Mouse (Mus musculus): ENCODE measurements around the gene Nxf7. TPM values are rescaled to one million over a fixed set of nuclear protein-coding genes. Genes with fewer than 3 reads are reported as not detected.
"Not testable (repeated sequence)": the region's sequence is repeated elsewhere in the genome, so short reads cannot be mapped to it uniquely, and the experiment has no call there.

Nxf7 gene
- polyA plus RNA-seq, 1 experiment from 2014 or later: 0.32 TPM

- not testable (repeated sequence) for H3K27me3 ChIP-seq (ENCODE audit: control insufficient read depth, insufficient read depth, low read length); H3K4me3 ChIP-seq (ENCODE audit: control insufficient read depth in 1 of 2, insufficient read depth in 1 of 2, low read depth in 1 of 2, low read length in 2 of 2); H3K9me3 ChIP-seq (ENCODE audit: control insufficient read depth, low read length); H3K36me3 ChIP-seq (ENCODE audit: control insufficient read depth, insufficient read depth, low read length); H3K9ac ChIP-seq (ENCODE audit: low read length); H3K4me2 ChIP-seq (ENCODE audit: low read length); ATAC-seq (ENCODE audit: insufficient number of reproducible peaks, insufficient read depth, low FRiP score, low read depth); H3K4me1 ChIP-seq (ENCODE audit: control insufficient read depth in 2 of 2, insufficient read depth in 2 of 2, low read length in 2 of 2); H3K27ac ChIP-seq (replicated peaks in 1 of 2; ENCODE audit: control insufficient read depth in 1 of 2, insufficient read depth in 1 of 2, low read depth in 2 of 2, low read length in 2 of 2)
- 13% methylated on average over 1 of the region's 2 CpGs for WGBS
These were observed 29.1 kb downstream of the Nxf7 start for GRCm38 (mm10) chrX:135569467-135569866.

DNA sequence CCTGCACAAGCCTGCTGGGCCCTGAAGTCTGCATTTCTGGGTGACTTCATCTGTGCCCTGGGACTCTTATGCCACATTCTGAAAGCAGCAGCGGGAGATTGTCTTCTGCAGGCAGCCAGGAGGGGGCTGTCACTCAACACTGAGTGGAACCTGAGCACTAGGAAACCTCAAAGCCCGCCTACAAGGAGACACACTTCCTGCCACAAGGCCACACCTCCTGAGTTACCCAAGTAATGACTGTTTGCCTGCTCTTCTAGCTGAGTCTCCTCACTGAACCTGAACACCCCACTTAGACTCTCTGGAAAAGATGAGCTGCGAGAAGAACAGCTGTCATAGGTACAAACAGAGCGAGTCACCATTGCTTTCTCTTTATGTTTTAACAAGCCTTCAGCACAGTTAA, 33.6 kb downstream of the Nxf7 start:
- H3K27me3 ChIP-seq (ENCODE audit: control insufficient read depth, insufficient read depth, low read length); H3K9me3 ChIP-seq (ENCODE audit: control insufficient read depth, low read length); H3K4me3 ChIP-seq (ENCODE audit: control insufficient read depth in 1 of 2, insufficient read depth in 1 of 2, low read depth in 1 of 2, low read length in 2 of 2); H3K4me2 ChIP-seq (ENCODE audit: low read length); H3K9ac ChIP-seq (ENCODE audit: low read length); H3K4me1 ChIP-seq (ENCODE audit: control insufficient read depth in 2 of 2, insufficient read depth in 2 of 2, low read length in 2 of 2); H3K27ac ChIP-seq (replicated peaks in 1 of 2; ENCODE audit: control insufficient read depth in 1 of 2, insufficient read depth in 1 of 2, low read depth in 2 of 2, low read length in 2 of 2); ATAC-seq (ENCODE audit: insufficient number of reproducible peaks, insufficient read depth, low FRiP score, low read depth); H3K36me3 ChIP-seq (ENCODE audit: control insufficient read depth, insufficient read depth, low read length): not testable (repeated sequence)
- 52% methylated on average over 4 of the region's 4 CpGs for WGBS

DNA sequence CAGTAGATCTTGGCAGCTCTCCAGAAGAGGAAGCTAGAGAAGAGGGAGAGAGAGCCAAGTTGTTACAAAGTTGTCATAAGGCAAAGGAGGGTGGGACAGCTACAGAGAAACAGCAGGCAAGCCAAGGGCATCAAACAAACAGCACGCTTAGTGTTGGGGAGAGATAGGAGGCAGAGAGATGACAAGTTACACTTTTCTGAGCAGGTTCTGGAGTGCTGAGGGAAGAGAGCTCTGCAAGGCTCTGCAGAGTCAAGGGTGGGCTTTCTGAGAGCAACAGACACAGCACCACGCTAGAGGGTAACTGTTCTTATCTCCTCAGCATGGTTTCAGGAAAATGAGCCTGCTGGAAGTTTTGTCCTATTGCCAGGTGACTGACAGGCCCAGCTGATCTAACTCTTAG, 35.7 kb downstream of the Nxf7 start:
- WGBS: 11% methylated on average over 2 of the region's 2 CpGs
- no peaks in the 10 kb centered on the region for H3K36me3 ChIP-seq (ENCODE audit: control insufficient read depth, insufficient read depth, low read length)
- H3K9ac ChIP-seq (ENCODE audit: low read length): no peak overlapping the region
- H3K9me3 ChIP-seq (ENCODE audit: control insufficient read depth, low read length): no peaks in the 10 kb centered on the region
- H3K4me2 ChIP-seq (ENCODE audit: low read length): no peak overlapping the region
- peaks cover 0 to 3% of the 10 kb centered on the region in 2 experiments; a peak in 2 of 4 replicates for H3K4me1 ChIP-seq (ENCODE audit: control insufficient read depth in 2 of 2, insufficient read depth in 2 of 2, low read length in 2 of 2)
- H3K27ac ChIP-seq (replicated peaks in 1 of 2; ENCODE audit: control insufficient read depth in 1 of 2, insufficient read depth in 1 of 2, low read depth in 2 of 2, low read length in 2 of 2): peak overlapping the region; percentile 37 to 59; a peak in 3 of 4 replicates
- no peaks in the 10 kb centered on the region for H3K27me3 ChIP-seq (ENCODE audit: control insufficient read depth, insufficient read depth, low read length)
- no peak overlapping the region for H3K4me3 ChIP-seq (ENCODE audit: control insufficient read depth in 1 of 2, insufficient read depth in 1 of 2, low read depth in 1 of 2, low read length in 2 of 2)
- no peak for ATAC-seq (ENCODE audit: insufficient number of reproducible peaks, insufficient read depth, low FRiP score, low read depth)

DNA sequence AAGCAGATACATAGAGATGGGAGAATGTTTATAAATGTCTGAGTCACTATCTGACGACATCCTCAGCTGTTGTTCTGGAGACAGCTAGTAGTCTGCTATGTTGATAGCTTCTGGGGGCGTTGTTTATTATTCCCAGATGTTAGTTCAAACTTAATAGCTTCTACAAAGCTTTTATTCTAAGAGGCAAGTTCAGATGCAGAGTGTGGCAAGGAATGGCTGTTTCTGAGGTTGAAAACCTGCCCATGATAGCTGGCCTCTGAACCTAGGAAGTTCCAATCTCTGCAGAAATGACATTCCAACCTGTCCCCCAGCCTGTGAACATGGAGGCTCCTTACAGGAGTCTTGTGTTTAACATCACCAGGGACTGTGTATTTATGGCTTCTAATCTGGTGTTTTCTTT, 36.9 kb downstream of the Nxf7 start:
- WGBS: 42% methylated on average over 2 of the region's 2 CpGs
- not testable (repeated sequence) for H3K9me3 ChIP-seq (ENCODE audit: control insufficient read depth, low read length); H3K27ac ChIP-seq (replicated peaks in 1 of 2; ENCODE audit: control insufficient read depth in 1 of 2, insufficient read depth in 1 of 2, low read depth in 2 of 2, low read length in 2 of 2); H3K9ac ChIP-seq (ENCODE audit: low read length); H3K4me3 ChIP-seq (ENCODE audit: control insufficient read depth in 1 of 2, insufficient read depth in 1 of 2, low read depth in 1 of 2, low read length in 2 of 2); H3K4me2 ChIP-seq (ENCODE audit: low read length); ATAC-seq (ENCODE audit: insufficient number of reproducible peaks, insufficient read depth, low FRiP score, low read depth); H3K27me3 ChIP-seq (ENCODE audit: control insufficient read depth, insufficient read depth, low read length); H3K36me3 ChIP-seq (ENCODE audit: control insufficient read depth, insufficient read depth, low read length); H3K4me1 ChIP-seq (ENCODE audit: control insufficient read depth in 2 of 2, insufficient read depth in 2 of 2, low read length in 2 of 2)

DNA sequence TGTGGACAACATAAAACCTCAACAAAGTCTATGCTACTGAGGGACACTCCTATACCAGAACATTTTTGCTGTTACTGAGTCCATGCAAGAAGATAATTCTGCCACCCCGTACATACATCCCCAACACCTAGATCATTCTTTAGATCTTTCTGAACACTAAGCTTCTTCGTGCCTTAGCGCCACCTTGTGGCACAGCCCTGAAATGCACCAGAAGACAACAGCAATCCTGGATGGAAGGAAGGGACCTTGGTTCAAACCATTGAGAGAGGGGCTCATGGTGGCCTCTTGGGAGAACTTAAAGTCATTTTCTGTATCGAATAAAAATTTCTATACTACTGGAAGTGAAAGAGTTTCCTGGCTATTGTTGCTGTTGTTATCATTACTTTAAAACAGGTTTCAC, 37.6 kb downstream of the Nxf7 start:
- not testable (repeated sequence) for H3K4me1 ChIP-seq (ENCODE audit: control insufficient read depth in 2 of 2, insufficient read depth in 2 of 2, low read length in 2 of 2); H3K9me3 ChIP-seq (ENCODE audit: control insufficient read depth, low read length); H3K4me3 ChIP-seq (ENCODE audit: control insufficient read depth in 1 of 2, insufficient read depth in 1 of 2, low read depth in 1 of 2, low read length in 2 of 2); H3K4me2 ChIP-seq (ENCODE audit: low read length); H3K36me3 ChIP-seq (ENCODE audit: control insufficient read depth, insufficient read depth, low read length); H3K27ac ChIP-seq (replicated peaks in 1 of 2; ENCODE audit: control insufficient read depth in 1 of 2, insufficient read depth in 1 of 2, low read depth in 2 of 2, low read length in 2 of 2); ATAC-seq (ENCODE audit: insufficient number of reproducible peaks, insufficient read depth, low FRiP score, low read depth); H3K9ac ChIP-seq (ENCODE audit: low read length); H3K27me3 ChIP-seq (ENCODE audit: control insufficient read depth, insufficient read depth, low read length)
- 21% methylated on average over 4 of the region's 4 CpGs for WGBS

- not testable (repeated sequence) for H3K27ac ChIP-seq (replicated peaks in 1 of 2; ENCODE audit: control insufficient read depth in 1 of 2, insufficient read depth in 1 of 2, low read depth in 2 of 2, low read length in 2 of 2); H3K4me1 ChIP-seq (ENCODE audit: control insufficient read depth in 2 of 2, insufficient read depth in 2 of 2, low read length in 2 of 2); H3K36me3 ChIP-seq (ENCODE audit: control insufficient read depth, insufficient read depth, low read length); H3K27me3 ChIP-seq (ENCODE audit: control insufficient read depth, insufficient read depth, low read length); ATAC-seq (ENCODE audit: insufficient number of reproducible peaks, insufficient read depth, low FRiP score, low read depth); H3K9ac ChIP-seq (ENCODE audit: low read length); H3K4me3 ChIP-seq (ENCODE audit: control insufficient read depth in 1 of 2, insufficient read depth in 1 of 2, low read depth in 1 of 2, low read length in 2 of 2); H3K4me2 ChIP-seq (ENCODE audit: low read length); H3K9me3 ChIP-seq (ENCODE audit: control insufficient read depth, low read length)
- 33% methylated on average over 8 of the region's 8 CpGs for WGBS
These were observed 38.9 kb downstream of the Nxf7 start for GRCm38 (mm10) chrX:135559665-135560064.

Other genes starting within 250 kb of the Nxf7 start
- 0.08 TPM in 1 of 2 replicates, not detected in the other for gene Gm5128, start 225.5 kb downstream of the Nxf7 start, polyA plus RNA-seq (2014; fragmentation: Nextera tagmentation; extraction: Ambion mirVana)
- not detected in 2 replicates for gene Gm7903, start 164.9 kb downstream of the Nxf7 start, polyA plus RNA-seq (2014; fragmentation: Nextera tagmentation; extraction: Ambion mirVana)
- gene AV320801, start 104.2 kb downstream of the Nxf7 start, polyA plus RNA-seq (2014; fragmentation: Nextera tagmentation; extraction: Ambion mirVana): not detected in 2 replicates
- not detected in 2 replicates for gene Prame, start 28.9 kb upstream of the Nxf7 start, polyA plus RNA-seq (2014; fragmentation: Nextera tagmentation; extraction: Ambion mirVana)
- not detected in 2 replicates for gene Tcp11x2, start 95.0 kb upstream of the Nxf7 start, polyA plus RNA-seq (2014; fragmentation: Nextera tagmentation; extraction: Ambion mirVana)
- not detected in 2 replicates for gene Tmsb15a, start 126.5 kb upstream of the Nxf7 start, polyA plus RNA-seq (2014; fragmentation: Nextera tagmentation; extraction: Ambion mirVana)
- gene Armcx5, start 144.0 kb upstream of the Nxf7 start, polyA plus RNA-seq (2014; fragmentation: Nextera tagmentation; extraction: Ambion mirVana): 7.2 and 9.9 TPM in 2 replicates
- 37.7 and 37.9 TPM in 2 replicates for gene Gprasp1, start 144.0 kb upstream of the Nxf7 start, polyA plus RNA-seq (2014; fragmentation: Nextera tagmentation; extraction: Ambion mirVana)
- 64.4 and 65.9 TPM in 2 replicates for gene Bhlhb9, start 198.8 kb upstream of the Nxf7 start, polyA plus RNA-seq (2014; fragmentation: Nextera tagmentation; extraction: Ambion mirVana)
- 20.7 and 21.5 TPM in 2 replicates for gene Gprasp2, start 240.3 kb upstream of the Nxf7 start, polyA plus RNA-seq (2014; fragmentation: Nextera tagmentation; extraction: Ambion mirVana)